Mouse (Mus musculus) adrenal gland, adult 18-20 months (tissue): ENCODE measurements around the gene Insig2. TPM values are rescaled to one million over a fixed set of nuclear protein-coding genes. Genes with fewer than 3 reads are reported as not detected.

Experiments used
- DNase-seq, 2 experiments: peaks; one replicate each; pipeline ENCODE4 v3.0.0; 2021 to 2022; ENCODE audit warnings: low spot score in 2 of 2
- long read RNA-seq, 2 experiments: library from polyadenylated mRNA; stranded (forward); transcript quantifications; one replicate each; pipeline ENCODE4 v2.0.0; 2021
- total RNA-seq, 2 experiments: library from RNA; stranded (reverse); gene quantifications; 1 replicate in 1 of 2; 2 replicates in 1 of 2; pipeline ENCODE4 v1.2.3; 2021

The Insig2 gene
- total RNA-seq, result 10 to 100 TPM; 49.3 to 61.4 TPM
- long read RNA-seq, experiment 1, transcript Insig2-201 (6 exons, 2,697 nt), result major isoform, 56 of 68 reads
- long read RNA-seq, experiment 1, partial matches to known transcripts, result 0 of 68 reads
- long read RNA-seq, experiment 1, other reads (novel, unspliced or antisense), result 12 of 68 reads
- long read RNA-seq, experiment 2, transcript Insig2-201 (6 exons, 2,697 nt), result major isoform, 148 of 172 reads
- long read RNA-seq, experiment 2, partial matches to known transcripts, result 4 of 172 reads
- long read RNA-seq, experiment 2, other reads (novel, unspliced or antisense), result 20 of 172 reads

GRCm38 (mm10) chr1:121332485-121332884 lies at the start of gene Insig2:
Gene Insig2, minus strand, starts transcription at chr1:121332589.
- DNase-seq, result no peak

GRCm38 (mm10) chr1:121381562-121381961 lies 49.2 kb upstream of the Insig2 start:
- DNase-seq, result no peak

- no peak for DNase-seq
These were observed 47.6 kb upstream of the Insig2 start for GRCm38 (mm10) chr1:121380033-121380432.

- no peak for DNase-seq
These were observed 45.5 kb upstream of the Insig2 start for GRCm38 (mm10) chr1:121377901-121378300.

- DNase-seq, result no peak
These were observed 45.0 kb upstream of the Insig2 start for GRCm38 (mm10) chr1:121377410-121377809.

GRCm38 (mm10) chr1:121373631-121374030 lies 41.2 kb upstream of the Insig2 start:
- no peak for DNase-seq

- DNase-seq, result no peak
These were observed 40.3 kb upstream of the Insig2 start for GRCm38 (mm10) chr1:121372656-121373055.

- no peak for DNase-seq
These were observed 39.1 kb upstream of the Insig2 start for GRCm38 (mm10) chr1:121371449-121371848.

GRCm38 (mm10) chr1:121367257-121367656 lies 34.9 kb upstream of the Insig2 start:
- no peak for DNase-seq

- no peak for DNase-seq
These were observed 28.2 kb upstream of the Insig2 start for GRCm38 (mm10) chr1:121360561-121360960.

- DNase-seq, result no peak
These were observed 27.3 kb upstream of the Insig2 start for GRCm38 (mm10) chr1:121359680-121360079.

GRCm38 (mm10) chr1:121353779-121354178 lies 21.4 kb upstream of the Insig2 start:
- no peak for DNase-seq

GRCm38 (mm10) chr1:121351037-121351436 lies 18.6 kb upstream of the Insig2 start:
- no peak for DNase-seq

- DNase-seq, result no peak
These were observed 18.2 kb upstream of the Insig2 start for GRCm38 (mm10) chr1:121350616-121351015.

- no peak for DNase-seq
These were observed 16.8 kb upstream of the Insig2 start for GRCm38 (mm10) chr1:121348875-121349847.

GRCm38 (mm10) chr1:121343966-121344365 lies 11.6 kb upstream of the Insig2 start:
- no peak for DNase-seq

- DNase-seq, result no peak
These were observed 3.4 kb upstream of the Insig2 start for GRCm38 (mm10) chr1:121335789-121336188.

GRCm38 (mm10) chr1:121333986-121334703 lies 1.8 kb upstream of the Insig2 start:
- no peak for DNase-seq

- no peak for DNase-seq
These were observed 1.8 kb downstream of the Insig2 start for GRCm38 (mm10) chr1:121330621-121331020.

GRCm38 (mm10) chr1:121329391-121329790 lies 3.0 kb downstream of the Insig2 start:
- DNase-seq, result no peak

- peak in 1 of 2 experiments; percentile 24 for DNase-seq
These were observed 4.2 kb downstream of the Insig2 start for GRCm38 (mm10) chr1:121328193-121328555.
